Mouse (Mus musculus) liver, embryonic 14.5 days (tissue): ENCODE measurements around the gene Hnrnph2. TPM values are rescaled to one million over a fixed set of nuclear protein-coding genes. Genes with fewer than 3 reads are reported as not detected.
A peak's percentile ranks its signal among the peaks of the same experiment; 100 is the strongest.

Source experiments
- ATAC-seq: fragments of 200-750 bp; cut with Nextera tagmentation; 2 replicates; pipeline ENCODE4 v1.8.0; 2017; ENCODE audit warnings: moderate number of reproducible peaks, mild to moderate bottlenecking, moderate library complexity; ENCODE audit not compliant: insufficient read depth
- DNase-seq, 3 experiments: peaks; one replicate each; pipeline ENCODE4 v3.0.0-alpha.2; 2012 to 2013; ENCODE audit warnings: low read depth in 3 of 3, low spot score in 3 of 3
- H3K27ac ChIP-seq: fragments of 300-500 bp; sonication (generic); 2 replicates; pipeline ENCODE4 v1.5.1; 2014; ENCODE audit warnings: moderate library complexity, mild to moderate bottlenecking, control low read depth, inconsistent platforms
- H3K27me3 ChIP-seq: fragments of 300-500 bp; sonication (generic); 2 replicates; pipeline ENCODE4 v1.6.1; 2014; ENCODE audit warnings: mild to moderate bottlenecking, low read length, moderate library complexity; ENCODE audit not compliant: control insufficient read depth, insufficient read depth
- H3K36me3 ChIP-seq: fragments of 300-500 bp; sonication (generic); replicated peaks from 2 replicates; pipeline ENCODE4 v1.6.1; 2014; ENCODE audit warnings: low read depth; ENCODE audit not compliant: control insufficient read depth, insufficient read depth
- H3K4me1 ChIP-seq, 2 experiments: fragments of 200-500 bp in 1 of 2; fragments of 300-500 bp in 1 of 2; sonication (generic) in 1 of 2; replicated peaks; 2 replicates each; pipeline ENCODE4 v1.6.1; 2012 to 2014; ENCODE audit warnings: antibody characterized with exemption in 1 of 2, inconsistent platforms in 1 of 2, low read length in 1 of 2; ENCODE audit not compliant: control insufficient read depth in 2 of 2, insufficient read depth in 2 of 2
- H3K4me2 ChIP-seq: fragments of 300-500 bp; sonication (generic); 2 replicates; pipeline ENCODE4 v1.6.1; 2014; ENCODE audit warnings: low read depth, mild to moderate bottlenecking, control low read depth, moderate library complexity
- H3K4me3 ChIP-seq, 2 experiments: fragments of 200-500 bp in 1 of 2; fragments of 300-500 bp in 1 of 2; sonication (generic) in 1 of 2; 2 replicates each; pipeline ENCODE4 v1.5.1; 2012 to 2014; ENCODE audit warnings: low read depth in 2 of 2, low read length in 2 of 2, mild to moderate bottlenecking in 2 of 2, control low read depth in 1 of 2, inconsistent platforms in 1 of 2, moderate library complexity in 1 of 2; ENCODE audit not compliant: insufficient read depth in 1 of 2
- H3K9ac ChIP-seq: fragments of 300-500 bp; sonication (generic); replicated peaks from 2 replicates; pipeline ENCODE4 v1.6.1; 2014; ENCODE audit warnings: mild to moderate bottlenecking, control low read depth, moderate library complexity
- H3K9me3 ChIP-seq: fragments of 300-500 bp; sonication (generic); 2 replicates; pipeline ENCODE4 v1.6.1; 2016; ENCODE audit warnings: low read length, mixed read lengths; ENCODE audit not compliant: control insufficient read depth
- CTCF ChIP-seq: IDR thresholded peaks from 2 replicates; pipeline ENCODE4 v1.5.1; 2016; ENCODE audit warnings: antibody characterized with exemption, low read depth, control low read depth
- EP300 ChIP-seq: IDR thresholded peaks from 2 replicates; pipeline ENCODE4 v1.6.1; 2016; ENCODE audit warnings: antibody characterized with exemption, low read depth
- WGBS: fragments of 180-500 bp; shearing (Covaris S2); extraction: QIAGEN DNeasy Blood & Tissue Kit; methylation state at CpG from one replicate; pipeline ENCODE4 v1.1.7; 2014; ENCODE audit not compliant: insufficient replicate concordance; 5-methylcytosine and 5-hydroxymethylcytosine counted together
- polyA plus RNA-seq, 2 experiments: library from polyadenylated mRNA; depleted of rRNA in 1 of 2; stranded (reverse) in 1 of 2; unstranded in 1 of 2; fragments of >200 nt; fragmentation: Nextera tagmentation in 1 of 2; extraction: Ambion mirVana in 1 of 2; gene quantifications; 2 replicates each; pipeline versions ENCODE4 v1.2.1 to v1.2.3; 2012 to 2014

Gene Hnrnph2
- polyA plus RNA-seq, 2 experiments = 47.4 to 53.7 TPM

GRCm38 (mm10) chrX:134599922-134600565 lies 935 bp upstream of the Hnrnph2 start:
- Histone ChIP-seq H3K4me2 (peak overlapping the region; percentile 81), H3K9me3 (no peaks in the 10 kb centered on the region), H3K4me1 (peaks cover 0 to 2% of the 10 kb centered on the region in 2 experiments; a peak in 1 of 4 replicates), H3K27ac (no peak overlapping the region), H3K9ac (peak overlapping the region; percentile 66), H3K27me3 (no peaks in the 10 kb centered on the region), H3K36me3 (no peaks in the 10 kb centered on the region), H3K4me3 (peak overlapping the region; percentile 75 to 96)
- DNase-seq (no peak), ATAC-seq (no peak)
- WGBS = 18% methylated on average over 10 of the region's 10 CpGs
- no peak for TF ChIP-seq CTCF
- no peak for TF ChIP-seq EP300

- 12% methylated on average over 41 of the region's 43 CpGs for WGBS
- no peak for DNase-seq
- ATAC-seq = peak; percentile 82
Observed at GRCm38 (mm10) chrX:134601380-134602120, 571 bp downstream of the Hnrnph2 start.

DNA sequence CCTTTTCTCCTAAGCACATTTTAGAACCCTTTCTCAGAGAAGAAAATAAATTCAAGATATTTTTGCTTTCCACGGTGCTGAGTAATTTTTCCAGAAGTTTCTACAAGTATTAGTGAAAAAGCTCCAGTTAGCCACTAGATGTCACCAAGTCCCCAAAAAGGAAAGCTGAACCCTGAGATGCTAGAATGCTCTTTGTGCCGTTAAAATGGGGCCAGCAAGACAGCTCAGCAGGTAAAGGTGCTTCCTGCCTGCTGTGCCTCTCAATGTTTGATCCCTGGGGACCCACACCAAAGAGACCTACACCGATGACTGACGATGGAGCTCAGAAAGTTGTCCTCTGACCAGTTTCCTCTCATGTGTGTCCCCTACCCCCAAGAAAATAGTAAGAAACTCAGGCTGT lies 8.5 kb downstream of the Hnrnph2 start:
- H3K4me3 ChIP-seq = no peak overlapping the region
- no peak overlapping the region for H3K27ac ChIP-seq
- DNase-seq (no peak), ATAC-seq (no peak)
- 19% methylated on average over 4 of the region's 4 CpGs for WGBS
- no peaks in the 10 kb centered on the region for H3K9me3 ChIP-seq
- TF ChIP-seq EP300 = no peak
- peak; percentile 54 for TF ChIP-seq CTCF
- no peaks in the 10 kb centered on the region; the same call in 1 of the 2 replicates for H3K36me3 ChIP-seq
- H3K4me2 ChIP-seq = no peak overlapping the region
- H3K4me1 ChIP-seq = peaks cover 2 to 11% of the 10 kb centered on the region in 2 experiments; a peak in 2 of 4 replicates
- H3K27me3 ChIP-seq = no peaks in the 10 kb centered on the region
- no peak overlapping the region for H3K9ac ChIP-seq

More at GRCm38 (mm10) chrX:134601380-134602120, 571 bp downstream of the Hnrnph2 start:
- Histone ChIP-seq H3K9me3 (no peaks in the 10 kb centered on the region), H3K9ac (peak overlapping the region; percentile 84), H3K4me3 (peak overlapping the region; percentile 75 to 96), H3K27me3 (no peaks in the 10 kb centered on the region), H3K4me1 (peaks cover 0 to 2% of the 10 kb centered on the region in 2 experiments; a peak in 1 of 4 replicates), H3K27ac (peak overlapping the region; percentile 66), H3K36me3 (no peaks in the 10 kb centered on the region), H3K4me2 (peak overlapping the region; percentile 67)
- TF ChIP-seq CTCF = no peak
- no peak for TF ChIP-seq EP300

GRCm38 (mm10) chrX:134610984-134611383 lies 10.0 kb downstream of the Hnrnph2 start:
- ATAC-seq (peak; percentile 63), DNase-seq (no peak)
- Histone ChIP-seq H3K27me3 (no peaks in the 10 kb centered on the region), H3K4me3 (no peak overlapping the region), H3K36me3 (no peaks in the 10 kb centered on the region; the same call in 1 of the 2 replicates), H3K9ac (no peak overlapping the region), H3K9me3 (no peaks in the 10 kb centered on the region), H3K27ac (no peak overlapping the region), H3K4me2 (peak overlapping the region; percentile 18; the same call in 1 of the 2 replicates), H3K4me1 (peaks cover 2 to 11% of the 10 kb centered on the region in 2 experiments; a peak in 2 of 4 replicates)
- TF ChIP-seq CTCF (no peak), EP300 (no peak)
- WGBS = 36% methylated on average over 4 of the region's 4 CpGs
